Mouse (Mus musculus): ENCODE measurements around the gene Pls3.
A peak's percentile ranks its signal among the peaks of the same experiment; 100 is the strongest.

- TF ChIP-seq POLR2A (IDR thresholded peaks at IDR 0.05; ENCODE audit: borderline replicate concordance, extremely low read depth, insufficient read depth, insufficient read length, poor library complexity, severe bottlenecking), result peak; percentile 11; the same call in 1 of the 2 replicates
- TF ChIP-seq CTCF (IDR thresholded peaks at IDR 0.05; ENCODE audit: borderline replicate concordance, extremely low read depth, insufficient read depth, insufficient read length), result peak; percentile 24; the same call in 1 of the 2 replicates
These were observed 110.7 kb downstream of the Pls3 start for GRCm38 (mm10) chrX:75764135-75764793.
